Mouse (Mus musculus) monocyte, adult 2 months (primary cell): ENCODE results near the gene Sult1d1.
"Not testable (repeated sequence)": the region's sequence is repeated elsewhere in the genome, so short reads cannot be mapped to it uniquely, and the experiment has no call there.

Experiments used
- DNase-seq, 2 experiments: peaks; one replicate each; pipeline ENCODE4 v3.0.0; 2022; ENCODE audit warnings: low spot score in 2 of 2, low read depth in 1 of 2

The Sult1d1 gene

GRCm38 (mm10) chr5:87568845-87569244 lies at the start of gene Sult1d1:
TSS of gene Sult1d1 (minus strand) at chr5:87569027.
- no peak for DNase-seq

DNA sequence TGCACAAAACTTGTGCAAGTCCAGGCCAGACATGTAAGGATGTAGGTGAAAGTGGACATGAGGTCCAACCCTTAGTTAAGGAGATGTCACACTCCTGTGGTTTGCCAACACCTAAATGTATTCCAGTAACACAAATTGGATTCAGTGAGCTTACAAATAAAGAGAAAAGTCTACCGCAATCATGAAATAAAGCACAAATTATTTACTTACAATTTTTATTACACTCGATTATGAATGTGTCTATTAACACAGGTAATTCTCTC lies 46.2 kb upstream of the Sult1d1 start:
- DNase-seq: no peak

DNA sequence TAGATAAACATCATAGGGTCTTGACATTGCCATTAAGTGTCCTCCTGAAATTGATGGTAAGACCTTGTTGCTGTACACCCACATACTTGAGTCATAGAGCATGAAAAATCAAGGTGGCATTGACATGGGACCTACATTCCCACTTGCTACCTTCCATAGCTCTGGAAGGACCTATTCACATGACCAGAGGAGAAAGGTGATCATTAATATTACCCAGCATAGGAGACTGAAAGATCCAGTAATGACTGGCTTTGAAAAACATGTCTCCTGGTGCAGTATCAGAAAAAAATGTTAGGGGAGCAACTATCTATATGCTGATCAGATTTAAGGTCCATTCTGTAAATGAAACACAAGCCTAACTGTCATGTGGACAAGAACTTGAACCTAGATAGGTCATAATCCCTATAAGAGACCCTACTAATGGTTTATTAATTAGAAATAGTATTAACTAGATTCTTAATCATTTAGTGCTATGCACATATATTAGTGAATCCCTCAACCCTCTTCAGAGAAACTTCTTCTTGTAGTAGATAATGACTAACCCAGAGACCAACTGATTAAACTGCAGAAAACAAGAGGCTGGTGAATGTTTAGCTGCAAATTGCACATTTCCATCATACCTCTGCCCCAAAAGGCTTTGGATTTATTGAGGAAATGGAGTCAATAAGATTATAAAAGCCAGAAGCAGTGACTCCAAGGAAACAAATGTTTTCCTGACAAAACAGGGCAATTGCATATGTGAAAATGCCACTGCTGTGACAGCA lies 45.7 kb upstream of the Sult1d1 start:
- no peak for DNase-seq

- no peak for DNase-seq
Measured at GRCm38 (mm10) chr5:87601018-87601417, 32.2 kb upstream of the Sult1d1 start.

DNA sequence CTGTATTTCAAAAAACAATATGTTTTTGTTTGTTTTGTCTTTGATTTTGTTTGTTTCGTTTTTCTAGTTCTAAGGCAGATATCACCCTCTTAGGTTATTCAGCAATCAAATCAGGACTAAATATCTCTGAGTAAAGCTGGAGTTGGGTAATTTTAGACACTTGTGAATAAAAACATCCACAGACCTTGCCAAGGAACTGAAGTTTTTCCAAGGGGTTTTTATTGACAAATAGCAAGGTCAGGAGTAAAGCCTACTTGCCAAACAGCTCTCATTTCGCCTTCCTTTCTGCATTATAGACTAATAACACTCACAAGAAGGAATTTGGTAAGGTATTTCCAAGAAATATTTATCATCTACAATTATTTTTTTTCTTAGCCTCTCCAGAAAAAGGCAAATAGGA lies 29.1 kb upstream of the Sult1d1 start:
- no peak for DNase-seq

DNA sequence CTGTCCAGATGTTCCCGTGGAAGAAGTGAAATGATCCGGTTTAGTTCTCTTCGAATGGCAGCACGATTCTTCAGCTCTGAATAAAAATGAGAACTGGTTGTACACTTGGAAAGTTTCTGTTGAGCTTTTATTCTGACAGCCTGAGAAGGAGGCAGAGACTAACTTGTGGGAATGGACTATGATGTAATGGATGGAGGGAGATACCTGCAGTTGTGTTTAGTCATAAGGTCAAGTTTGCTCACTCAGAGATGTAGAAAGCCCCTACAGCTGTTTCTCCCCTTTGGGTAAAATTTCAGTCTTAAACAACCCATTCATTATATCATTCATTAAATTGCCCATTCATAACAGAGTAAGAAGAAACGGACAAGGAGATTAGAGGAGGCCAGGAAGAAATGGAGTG lies 22.7 kb upstream of the Sult1d1 start, which contains the start of gene Sult1e1:
Gene Sult1e1 (minus strand): TSS at position 101 of the 400 bp plus-strand sequence.
- no peak for DNase-seq

- no peak for DNase-seq
Measured at GRCm38 (mm10) chr5:87589916-87590315, 21.1 kb upstream of the Sult1d1 start.

- DNase-seq: no peak
Measured at GRCm38 (mm10) chr5:87580389-87580788, 11.6 kb upstream of the Sult1d1 start.

DNA sequence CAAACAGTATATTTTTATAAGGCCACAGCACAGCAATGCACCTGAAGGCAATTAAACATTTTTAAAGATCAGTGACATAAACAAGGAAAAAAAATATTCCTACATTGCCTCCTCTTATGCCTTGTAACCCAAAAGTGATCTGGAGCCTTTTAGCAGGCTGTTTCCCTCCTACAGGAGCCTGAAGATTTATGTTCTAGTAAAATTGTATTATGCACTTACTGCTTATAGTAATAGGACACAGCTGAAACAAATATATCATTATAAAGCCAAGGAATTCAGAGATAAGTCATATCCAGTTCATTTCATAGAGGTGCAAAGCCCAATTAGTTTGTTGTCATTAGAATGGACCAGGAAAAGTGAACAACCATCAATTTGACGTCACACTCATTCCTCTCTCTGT lies 5.3 kb upstream of the Sult1d1 start:
- no peak for DNase-seq

DNA sequence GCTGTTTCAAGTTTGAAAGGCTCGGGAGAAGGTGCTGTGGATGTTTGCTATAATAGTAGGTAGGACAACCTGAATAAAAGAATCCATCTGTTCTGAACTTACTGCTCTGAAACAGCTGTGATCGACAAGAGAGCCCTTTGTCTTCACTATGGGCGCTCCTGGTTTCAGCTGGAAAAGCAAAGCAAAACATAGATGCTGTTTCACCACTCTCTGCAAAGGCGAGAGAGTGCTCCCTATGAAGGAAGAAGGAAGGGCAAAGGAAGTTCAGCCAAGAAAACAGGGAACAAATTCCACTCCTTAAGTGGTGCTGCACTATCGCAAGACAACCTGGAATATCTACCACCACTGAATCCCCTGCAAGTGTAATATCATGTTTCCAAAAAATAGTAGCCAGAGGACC lies 4.7 kb upstream of the Sult1d1 start:
- no peak for DNase-seq

- DNase-seq: no peak
Measured at GRCm38 (mm10) chr5:87572781-87573180, 4.0 kb upstream of the Sult1d1 start.

- no peak for DNase-seq
Measured at GRCm38 (mm10) chr5:87567306-87567705, 1.5 kb downstream of the Sult1d1 start.

GRCm38 (mm10) chr5:87562966-87563365 lies 5.9 kb downstream of the Sult1d1 start:
- no peak for DNase-seq

GRCm38 (mm10) chr5:87562526-87562925 lies 6.3 kb downstream of the Sult1d1 start:
- no peak for DNase-seq

DNA sequence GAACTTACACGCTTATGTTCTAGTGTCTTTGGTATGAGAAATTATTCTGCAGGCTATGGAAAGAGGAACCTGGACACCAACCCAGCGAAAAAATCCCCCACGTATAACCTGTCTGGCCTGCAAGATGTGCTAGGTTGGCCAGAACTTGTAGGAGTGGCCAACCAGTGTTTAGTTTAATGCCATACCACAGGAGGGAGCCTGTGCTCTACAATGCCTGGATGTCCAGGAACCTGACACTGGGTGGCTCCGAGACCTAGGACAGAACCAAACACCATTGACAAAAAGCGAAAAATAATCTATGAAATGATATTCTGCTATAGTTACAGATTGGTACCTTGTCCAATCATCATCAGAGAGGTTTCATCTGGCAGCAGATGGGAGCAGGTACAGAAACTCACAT lies 8.7 kb downstream of the Sult1d1 start:
- DNase-seq: no peak

DNA sequence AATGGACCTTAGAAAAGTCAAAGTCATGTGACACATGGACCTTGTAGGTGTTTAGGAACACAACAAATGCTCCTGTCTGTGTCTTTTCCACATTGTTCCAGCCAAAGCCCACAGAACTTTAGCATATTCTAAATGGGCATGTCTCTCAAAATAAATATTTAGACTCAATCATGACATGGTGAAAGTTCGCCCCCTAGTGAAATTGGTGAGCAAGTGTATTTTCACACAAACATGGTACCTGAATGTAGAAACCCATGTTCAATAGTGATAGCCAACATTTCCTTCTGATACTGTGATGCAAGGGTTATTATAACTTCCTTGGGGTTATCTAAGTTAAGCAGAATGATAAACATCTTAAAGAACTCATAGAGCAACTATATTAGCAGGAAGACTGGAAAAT lies 17.9 kb downstream of the Sult1d1 start:
- DNase-seq: no peak

- DNase-seq: no peak
Measured at GRCm38 (mm10) chr5:87538111-87538510, 30.7 kb downstream of the Sult1d1 start, which contains the start of gene Sult1b1. TSS of gene Sult1b1 (minus strand) at chr5:87538195.

GRCm38 (mm10) chr5:87535994-87536644 lies 32.7 kb downstream of the Sult1d1 start:
- DNase-seq: no peak

DNA sequence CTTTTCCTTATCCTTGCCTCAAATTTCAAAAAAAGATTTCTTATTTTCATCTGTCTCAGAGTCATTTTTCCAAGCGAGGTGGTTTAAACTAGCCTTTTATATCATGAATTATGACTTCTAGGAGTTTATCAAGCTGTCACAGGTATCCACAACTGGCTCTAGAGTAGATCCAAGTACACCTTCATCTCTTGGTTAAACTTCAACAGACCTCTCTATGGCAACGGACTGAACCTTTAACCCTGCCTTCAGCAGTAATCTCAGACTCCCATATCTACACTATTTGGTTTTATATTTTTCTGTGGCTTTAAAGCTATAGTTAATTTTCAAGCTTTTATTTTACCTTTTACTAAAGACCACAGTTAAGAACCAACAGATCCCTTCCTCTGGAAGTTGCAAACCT lies 36.5 kb downstream of the Sult1d1 start:
- no peak for DNase-seq

DNA sequence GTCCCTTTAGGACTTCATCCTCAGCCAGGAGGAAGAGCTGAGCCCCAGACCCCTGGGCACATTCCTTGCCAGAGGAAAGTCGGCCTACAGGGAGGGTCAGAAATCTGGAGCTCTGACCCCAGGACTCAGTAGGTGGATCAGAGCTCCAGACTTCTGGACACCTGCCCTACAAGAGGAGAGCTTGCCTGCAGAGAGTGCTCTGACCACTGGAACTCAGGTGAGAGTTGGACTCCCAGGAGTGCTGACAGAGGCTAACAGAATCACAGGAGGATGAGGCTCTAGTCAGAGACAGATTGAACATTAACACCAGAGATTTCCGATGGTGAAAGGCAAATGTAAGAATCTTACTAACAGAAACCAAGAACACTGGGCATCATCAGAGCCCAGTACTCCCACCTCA lies 45.3 kb downstream of the Sult1d1 start:
- not testable (repeated sequence) for DNase-seq

DNA sequence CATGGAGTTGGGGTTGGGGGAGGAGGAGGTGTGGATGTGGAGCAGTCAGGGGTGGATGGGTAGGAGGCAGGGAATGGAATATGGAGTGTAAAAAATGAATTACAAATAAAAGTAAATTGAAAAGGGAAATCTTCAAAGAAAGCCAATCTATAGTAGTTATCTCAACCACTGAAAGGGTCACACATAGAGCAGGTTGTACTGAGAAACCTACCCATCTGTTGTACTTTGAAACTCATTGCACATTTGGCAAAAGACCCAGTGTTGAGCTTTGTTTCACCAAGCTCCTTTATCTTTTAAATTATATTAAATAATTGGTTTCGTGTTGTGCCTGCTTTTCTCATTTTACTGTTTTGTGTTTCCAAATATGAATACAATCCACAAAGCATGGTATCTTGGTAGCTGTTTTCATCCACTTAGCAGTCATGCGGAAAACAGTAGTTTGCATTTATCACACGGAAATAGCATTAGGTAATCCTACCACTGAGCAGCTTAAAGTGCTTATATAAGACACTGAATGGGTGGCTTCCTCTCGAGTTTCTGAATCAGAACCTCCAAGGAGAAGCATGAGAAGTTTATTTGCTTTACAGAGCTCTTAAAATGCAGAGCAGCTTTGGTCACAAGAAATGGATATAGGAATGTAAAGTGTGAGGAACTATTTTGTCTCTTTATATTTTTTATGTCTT lies 62.9 kb downstream of the Sult1d1 start:
- no peak for DNase-seq
